8 mouse cellular contexts compared by ENCODE assay signal in the genomic region with DNA sequence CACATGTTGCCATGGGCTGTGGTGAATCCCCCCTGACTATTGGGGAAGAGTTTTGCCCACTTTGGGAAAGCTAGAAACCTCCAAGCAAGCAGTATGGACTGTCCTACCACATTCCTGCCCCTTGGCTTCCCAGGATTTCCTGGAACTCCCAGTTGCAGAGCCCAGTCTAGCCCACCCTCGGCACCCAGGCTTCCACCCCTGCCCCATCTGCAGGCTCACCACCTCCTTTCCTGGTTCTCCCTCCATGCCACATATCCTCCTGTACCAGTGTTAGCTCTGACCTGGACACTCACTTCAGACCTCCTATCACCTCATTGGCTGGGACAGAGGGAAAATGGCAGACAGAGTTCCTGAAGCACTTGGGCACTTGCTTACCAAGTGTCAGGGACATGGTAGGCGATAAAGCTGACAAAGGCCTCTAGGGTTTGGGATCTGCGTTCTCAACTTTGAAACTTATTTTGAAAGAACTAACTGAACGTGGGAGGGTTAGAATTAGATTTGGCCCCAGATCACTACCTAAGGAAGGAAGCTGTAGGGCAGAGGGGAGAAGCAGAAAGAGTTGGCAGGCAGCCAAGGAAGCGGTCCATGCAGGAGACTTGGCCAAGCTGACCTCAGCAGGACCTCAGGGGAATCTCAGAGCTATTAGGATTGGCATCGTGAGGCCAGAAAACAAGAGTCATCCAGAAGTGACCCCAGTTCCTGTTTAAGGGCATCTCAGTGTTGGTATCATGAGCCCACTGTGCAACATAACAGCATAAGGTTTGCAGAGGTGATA. TPM values are rescaled to one million over a fixed set of nuclear protein-coding genes. Genes with fewer than 3 reads are reported as not detected.
DNase-seq lines count a peak whose midpoint lies in the region; ATAC-seq lines count a peak whose summit lies in the region.

No protein-coding gene starts in this region.

- WGBS in kidney, embryonic 14.5 days = 43% methylated on average over 6 of the region's 6 CpGs
- WGBS in midbrain, embryonic 10.5 days = 86% methylated on average over 6 of the region's 6 CpGs

- no peak overlapping the region for H3K4me3 ChIP-seq in kidney, embryonic 14.5 days (ENCODE audit: low read length)
- no peak overlapping the region for H3K4me3 ChIP-seq in midbrain, embryonic 10.5 days

- no peak overlapping the region for H3K27ac ChIP-seq in kidney, embryonic 14.5 days (ENCODE audit: low read depth, low read length)
- no peak overlapping the region for H3K27ac ChIP-seq in midbrain, embryonic 10.5 days (replicated peaks)

- no peak for ATAC-seq in kidney, embryonic 14.5 days (ENCODE audit: low FRiP score, low TSS enrichment)

- H3K27me3 ChIP-seq in kidney, embryonic 14.5 days (ENCODE audit: control insufficient read depth, insufficient read depth, low read length) = no peaks in the 10 kb centered on the region
- no peaks in the 10 kb centered on the region for H3K27me3 ChIP-seq in midbrain, embryonic 10.5 days (ENCODE audit: low read depth, poor library complexity, severe bottlenecking)

- no peaks in the 10 kb centered on the region for H3K9me3 ChIP-seq in kidney, embryonic 14.5 days (ENCODE audit: control insufficient read depth, low read length)
- no peaks in the 10 kb centered on the region for H3K9me3 ChIP-seq in midbrain, embryonic 10.5 days (replicated peaks)

- no peak overlapping the region for H3K4me2 ChIP-seq in kidney, embryonic 14.5 days (replicated peaks; ENCODE audit: low read depth, low read length)

- no peak overlapping the region for H3K9ac ChIP-seq in kidney, embryonic 14.5 days (ENCODE audit: low read depth, low read length)

- no peaks in the 10 kb centered on the region for H3K36me3 ChIP-seq in kidney, embryonic 14.5 days (ENCODE audit: control insufficient read depth, insufficient read depth, low read length)
- no peaks in the 10 kb centered on the region for H3K36me3 ChIP-seq in midbrain, embryonic 10.5 days

- peak; percentile 50 for DNase-seq in kidney, adult 11 months
- DNase-seq in 416B (ENCODE audit: low read depth) = peak; percentile 87
- peak; percentile 54 to 65 for DNase-seq in cerebellum, postnatal 14 days
- DNase-seq in kidney, adult 18-20 months = peak; percentile 42
- DNase-seq in left cerebral cortex, adult 8-10 months (ENCODE audit: low spot score in 2 of 2) = no peak
- no peak for DNase-seq in midbrain, embryonic 10.5 days (ENCODE audit: low spot score)
- DNase-seq in retina, postnatal 1 day = no peak

- peaks cover 2% of the 10 kb centered on the region for H3K4me1 ChIP-seq in kidney, embryonic 14.5 days (ENCODE audit: control insufficient read depth, insufficient read depth, low read length)
- peaks cover 23% of the 10 kb centered on the region for H3K4me1 ChIP-seq in midbrain, embryonic 10.5 days

RNA-seq across cellular contexts. Expression of a gene that starts 5.7 kb away (rescaled TPM):
- polyA plus RNA-seq in kidney, embryonic 14.5 days (2014; fragmentation: Nextera tagmentation; extraction: Ambion mirVana) = 0.29 TPM in 1 of 2 replicates, not detected in the other
- total RNA-seq in left cerebral cortex, adult 8-10 months (2022) = 100 to 1,000 TPM; 175 to 186 (median 183) TPM
- polyA plus RNA-seq in midbrain, embryonic 10.5 days (2016; fragmentation: Nextera tagmentation; extraction: Ambion mirVana) = 0.22 and 0.35 TPM in 2 replicates

RNA-seq across cellular contexts. Expression of a gene that starts 6.0 kb away (rescaled TPM):
- 5.7 and 6.6 TPM in 2 replicates for polyA plus RNA-seq in kidney, embryonic 14.5 days (2014; fragmentation: Nextera tagmentation; extraction: Ambion mirVana)
- 10 to 100 TPM in 1 of 4 experiments, 1 to 10 TPM in 3; 7.4 to 13.7 (median 8.4) TPM for total RNA-seq in left cerebral cortex, adult 8-10 months (2022)
- polyA plus RNA-seq in midbrain, embryonic 10.5 days (2016; fragmentation: Nextera tagmentation; extraction: Ambion mirVana) = 5.3 and 7.3 TPM in 2 replicates

RNA-seq across cellular contexts. Expression of a gene that starts 29.5 kb away (rescaled TPM):
- 5.3 and 7.3 TPM in 2 replicates for polyA plus RNA-seq in kidney, embryonic 14.5 days (2014; fragmentation: Nextera tagmentation; extraction: Ambion mirVana)
- 10 to 100 TPM; 16.8 to 18.3 (median 17.7) TPM for total RNA-seq in left cerebral cortex, adult 8-10 months (2022)
- polyA plus RNA-seq in midbrain, embryonic 10.5 days (2016; fragmentation: Nextera tagmentation; extraction: Ambion mirVana) = 4.3 and 4.4 TPM in 2 replicates

Comparison
In these comparisons a context has a peak if more than half of its experiments do, and no peak if none do; other contexts are left out.
1. DNase-seq: peak in kidney, adult 11 months (single experiment), 416B (single experiment), cerebellum, postnatal 14 days (2 of 2) and kidney, adult 18-20 months (single experiment); none in left cerebral cortex, adult 8-10 months (0 of 2), midbrain, embryonic 10.5 days (single experiment) and retina, postnatal 1 day (single experiment).